Comparison of ENCODE assay signal across 23 mouse cellular contexts in the genomic region with DNA sequence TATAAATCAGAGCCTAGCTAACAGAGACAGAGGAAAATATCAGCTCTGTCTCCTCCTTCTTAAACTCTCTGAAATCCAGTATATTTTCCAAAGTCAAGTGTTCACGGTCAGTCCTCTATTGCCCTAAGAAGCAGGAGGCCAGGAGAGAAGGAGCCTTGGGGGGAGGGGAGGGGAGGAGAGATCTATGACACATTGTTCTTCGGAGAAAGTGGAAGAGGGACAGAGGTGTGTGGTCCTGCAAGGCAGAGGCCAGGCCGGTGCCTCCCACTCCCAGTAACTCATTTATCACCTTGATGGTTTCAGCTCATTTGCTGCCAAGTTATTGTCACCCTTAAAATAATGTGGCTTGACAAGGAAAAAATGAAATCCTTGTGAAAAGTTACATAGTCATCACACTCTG.
"Had no signal": no experiment of that assay in that cellular context is flagged by ENCODE, and none has a peak within 500 bp of the region (broad histone marks: within the 10 kb centered on the region; RNA-seq: fewer than 3 reads in every experiment).

No protein-coding gene starts in this region.

- H3K9me3 ChIP-seq: heart, embryonic 13.5 days; heart, embryonic 15.5 days; hindbrain, embryonic 13.5 days; hindbrain, embryonic 15.5 days; limb, embryonic 13.5 days; limb, embryonic 15.5 days; liver, embryonic 12.5 days had no signal

- H3K27me3 ChIP-seq: heart, embryonic 13.5 days; heart, embryonic 15.5 days; hindbrain, embryonic 13.5 days; hindbrain, embryonic 15.5 days; limb, embryonic 13.5 days; limb, embryonic 15.5 days; liver, embryonic 12.5 days had no signal

- H3K9ac ChIP-seq: heart, embryonic 13.5 days; heart, embryonic 15.5 days; hindbrain, embryonic 13.5 days; hindbrain, embryonic 15.5 days; limb, embryonic 13.5 days; limb, embryonic 15.5 days; liver, embryonic 12.5 days; liver, embryonic 14.5 days had no signal

- H3K36me3 ChIP-seq: heart, embryonic 13.5 days; heart, embryonic 15.5 days; hindbrain, embryonic 13.5 days; hindbrain, embryonic 15.5 days; limb, embryonic 13.5 days; limb, embryonic 15.5 days; liver, embryonic 12.5 days had no signal

- H3K4me3 ChIP-seq: heart, adult 2 months; heart, embryonic 13.5 days; heart, embryonic 15.5 days; hindbrain, embryonic 13.5 days; hindbrain, embryonic 15.5 days; limb, embryonic 13.5 days; limb, embryonic 15.5 days; liver, embryonic 12.5 days had no signal

- ATAC-seq: hindbrain, postnatal 0 days; intestine, embryonic 16.5 days; liver, embryonic 12.5 days had no signal

- H3K4me1 ChIP-seq: heart, embryonic 13.5 days; heart, embryonic 15.5 days; hindbrain, embryonic 13.5 days; hindbrain, embryonic 15.5 days; limb, embryonic 13.5 days; limb, embryonic 15.5 days; liver, embryonic 12.5 days had no signal

- DNase-seq: gastrocnemius, postnatal 14 days; gastrocnemius, postnatal 36 days; heart, adult 11 months; heart, adult 2 months; heart, postnatal 14 days; heart, postnatal 36 days; kidney, adult 11 months; kidney, adult 2 months; kidney, postnatal 36 days; layer of hippocampus, adult 9-11 months; layer of hippocampus, postnatal 36 days; left cerebral cortex, postnatal 4 days had no signal

- H3K4me2 ChIP-seq: heart, embryonic 11.5 days; heart, embryonic 13.5 days; heart, embryonic 15.5 days; hindbrain, embryonic 13.5 days; hindbrain, embryonic 15.5 days; limb, embryonic 13.5 days; limb, embryonic 15.5 days; liver, embryonic 12.5 days had no signal

- H3K27ac ChIP-seq: heart, adult 2 months; heart, embryonic 13.5 days; heart, embryonic 15.5 days; hindbrain, embryonic 13.5 days; hindbrain, embryonic 15.5 days; hindbrain, postnatal 0 days; limb, embryonic 13.5 days; limb, embryonic 15.5 days; liver, embryonic 12.5 days; liver, embryonic 14.5 days had no signal
